Mouse (Mus musculus) bone marrow macrophage, adult 2 months (primary cell): ENCODE measurements around the gene Ube3b. TPM values are rescaled to one million over a fixed set of nuclear protein-coding genes. Genes with fewer than 3 reads are reported as not detected.

ENCODE experiments used
- H3K27ac ChIP-seq: 2 replicates; pipeline ENCODE4 v1.5.1; 2012; ENCODE audit warnings: low read depth, low read length; ENCODE audit not compliant: insufficient read depth
- H3K4me1 ChIP-seq: 2 replicates; pipeline ENCODE4 v1.6.1; 2012; ENCODE audit warnings: low read length; ENCODE audit not compliant: control insufficient read depth, insufficient read depth
- H3K4me3 ChIP-seq: 2 replicates; pipeline ENCODE4 v1.5.1; 2012; ENCODE audit warnings: mild to moderate bottlenecking, low read length, moderate library complexity; ENCODE audit not compliant: insufficient read depth
- CTCF ChIP-seq: IDR thresholded peaks from 2 replicates; pipeline ENCODE4 v1.5.1; 2012; ENCODE audit warnings: low read depth, mild to moderate bottlenecking, low read length, moderate library complexity
- POLR2A ChIP-seq: IDR thresholded peaks from 2 replicates; pipeline ENCODE4 v1.6.1; 2012; ENCODE audit warnings: mild to moderate bottlenecking, low read depth, low read length, borderline replicate concordance
- polyA plus RNA-seq: library from polyadenylated mRNA; stranded (reverse); fragments of >200 nt; gene quantifications from 2 replicates; pipeline ENCODE4 v1.2.4, GENCODE M21; 2012; ENCODE audit not compliant: missing spikeins, insufficient read depth, insufficient read length

Ube3b gene
- polyA plus RNA-seq, 1 experiment = 52.0 TPM

GRCm38 (mm10) chr5:114360968-114361367 is 19.4 kb upstream of the Ube3b start:
- H3K4me3 ChIP-seq = no peak overlapping the region
- H3K4me1 ChIP-seq = no peaks in the 10 kb centered on the region
- TF ChIP-seq CTCF (no peak), POLR2A (no peak)
- H3K27ac ChIP-seq = no peak overlapping the region

GRCm38 (mm10) chr5:114365043-114365752 is 15.2 kb upstream of the Ube3b start:
- H3K4me3 ChIP-seq = no peak overlapping the region
- H3K4me1 ChIP-seq = no peaks in the 10 kb centered on the region
- no peak overlapping the region for H3K27ac ChIP-seq
- TF ChIP-seq CTCF = no peak
- TF ChIP-seq POLR2A = no peak

GRCm38 (mm10) chr5:114368121-114368520 is 12.3 kb upstream of the Ube3b start:
- H3K27ac ChIP-seq = no peak overlapping the region
- TF ChIP-seq CTCF = no peak
- no peak for TF ChIP-seq POLR2A
- no peak overlapping the region for H3K4me3 ChIP-seq
- peaks cover 22% of the 10 kb centered on the region for H3K4me1 ChIP-seq

GRCm38 (mm10) chr5:114368803-114369496 is 11.5 kb upstream of the Ube3b start:
- H3K4me1 ChIP-seq = peaks cover 25% of the 10 kb centered on the region
- no peak overlapping the region for H3K27ac ChIP-seq
- TF ChIP-seq CTCF (no peak), POLR2A (no peak)
- H3K4me3 ChIP-seq = no peak overlapping the region

- TF ChIP-seq POLR2A (no peak), CTCF (no peak)
- peaks cover 31% of the 10 kb centered on the region for H3K4me1 ChIP-seq
- H3K27ac ChIP-seq = no peak overlapping the region
- no peak overlapping the region for H3K4me3 ChIP-seq
These were observed 10.5 kb upstream of the Ube3b start for GRCm38 (mm10) chr5:114369921-114370320.

GRCm38 (mm10) chr5:114370371-114370776 is 10.0 kb upstream of the Ube3b start:
- TF ChIP-seq POLR2A (no peak), CTCF (no peak)
- Histone ChIP-seq H3K4me3 (no peak overlapping the region), H3K27ac (no peak overlapping the region), H3K4me1 (peaks cover 35% of the 10 kb centered on the region)

- no peak for TF ChIP-seq CTCF
- TF ChIP-seq POLR2A = no peak
- H3K4me1 ChIP-seq = peaks cover 40% of the 10 kb centered on the region
- peak overlapping the region; percentile 4; the same call in 1 of the 2 replicates for H3K27ac ChIP-seq
- no peak overlapping the region for H3K4me3 ChIP-seq
These were observed 9.1 kb upstream of the Ube3b start for GRCm38 (mm10) chr5:114371331-114371730.

GRCm38 (mm10) chr5:114371731-114372473 is 8.5 kb upstream of the Ube3b start:
- TF ChIP-seq CTCF = no peak
- TF ChIP-seq POLR2A = no peak
- Histone ChIP-seq H3K4me1 (peaks cover 40% of the 10 kb centered on the region), H3K27ac (no peak overlapping the region), H3K4me3 (no peak overlapping the region)

GRCm38 (mm10) chr5:114372565-114372964 is 7.8 kb upstream of the Ube3b start:
- TF ChIP-seq POLR2A (no peak), CTCF (no peak)
- Histone ChIP-seq H3K4me3 (no peak overlapping the region), H3K27ac (no peak overlapping the region), H3K4me1 (peaks cover 40% of the 10 kb centered on the region)

- Histone ChIP-seq H3K4me1 (peaks cover 43% of the 10 kb centered on the region), H3K4me3 (no peak overlapping the region), H3K27ac (no peak overlapping the region)
- no peak for TF ChIP-seq POLR2A
- TF ChIP-seq CTCF = no peak
These were observed 7.2 kb upstream of the Ube3b start for GRCm38 (mm10) chr5:114373174-114373573.
